Mouse (Mus musculus) regulatory T cell (primary cell): Measurements from ENCODE around the gene Cic.

Experiments
- in situ Hi-C: fragments of 300-600 bp; cut with MboI, MseI; formaldehyde crosslinking; loops from one replicate; pipeline ENCODE4 v1.15.1; 2025; ENCODE audit warnings: high pct_unique_total_duplicates

Cic gene

DNA sequence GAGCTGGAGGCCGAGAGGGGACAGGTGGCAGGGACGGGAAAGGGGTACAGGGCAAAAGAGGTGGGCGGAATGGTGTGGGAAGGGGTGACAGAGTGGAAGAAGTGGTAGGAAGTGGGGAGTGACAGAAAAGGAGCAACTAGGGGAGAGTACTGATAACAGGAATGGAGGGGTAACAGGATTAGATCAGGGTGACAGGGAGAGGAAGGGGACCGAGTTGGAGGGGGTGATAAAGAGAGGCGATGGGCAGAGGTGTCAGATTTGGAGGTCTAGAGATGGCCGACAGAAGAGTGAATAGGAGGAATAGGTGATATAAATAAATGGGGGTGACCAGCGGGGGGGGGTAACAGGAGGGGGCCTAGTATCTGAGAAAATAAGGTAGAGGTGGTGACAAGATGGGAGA is 1.1 kb downstream of the Cic start:
- in situ Hi-C loops = loop anchor here (25.0 kb wide), 1 partner anchor 1919 kb away; the partner anchor contains the start of genes BC024978, Gm21983, Mia and Rab4b

- in situ Hi-C loops = loop anchor here (25.0 kb wide), 1 partner anchor 1918 kb away; the partner anchor contains the start of genes BC024978, Gm21983, Mia and Rab4b
Measured at GRCm38 (mm10) chr7:25269029-25269428, 1.5 kb downstream of the Cic start.

- in situ Hi-C loops = loop anchor here (5.0 to 25.0 kb wide), 2 partner anchors 137 to 1918 kb away; partner anchors contain the start of genes BC024978, Gm21983, Mia and Rab4b
Measured at GRCm38 (mm10) chr7:25269545-25270271, 2.2 kb downstream of the Cic start.

- in situ Hi-C loops = loop anchor here (5.0 to 25.0 kb wide), 2 partner anchors 139 to 1916 kb away; partner anchors contain the start of genes BC024978, Gm21983, Mia and Rab4b
Measured at GRCm38 (mm10) chr7:25270652-25271633, 3.4 kb downstream of the Cic start.

GRCm38 (mm10) chr7:25271651-25272444 is 4.3 kb downstream of the Cic start:
- in situ Hi-C loops = loop anchor here (5.0 to 25.0 kb wide), 2 partner anchors 140 to 1915 kb away; partner anchors contain the start of genes BC024978, Gm21983, Mia and Rab4b

GRCm38 (mm10) chr7:25272445-25273258 is 5.1 kb downstream of the Cic start:
- in situ Hi-C loops = loop anchor here (5.0 to 25.0 kb wide), 2 partner anchors 140 to 1915 kb away; partner anchors contain the start of genes BC024978, Gm21983, Mia and Rab4b

DNA sequence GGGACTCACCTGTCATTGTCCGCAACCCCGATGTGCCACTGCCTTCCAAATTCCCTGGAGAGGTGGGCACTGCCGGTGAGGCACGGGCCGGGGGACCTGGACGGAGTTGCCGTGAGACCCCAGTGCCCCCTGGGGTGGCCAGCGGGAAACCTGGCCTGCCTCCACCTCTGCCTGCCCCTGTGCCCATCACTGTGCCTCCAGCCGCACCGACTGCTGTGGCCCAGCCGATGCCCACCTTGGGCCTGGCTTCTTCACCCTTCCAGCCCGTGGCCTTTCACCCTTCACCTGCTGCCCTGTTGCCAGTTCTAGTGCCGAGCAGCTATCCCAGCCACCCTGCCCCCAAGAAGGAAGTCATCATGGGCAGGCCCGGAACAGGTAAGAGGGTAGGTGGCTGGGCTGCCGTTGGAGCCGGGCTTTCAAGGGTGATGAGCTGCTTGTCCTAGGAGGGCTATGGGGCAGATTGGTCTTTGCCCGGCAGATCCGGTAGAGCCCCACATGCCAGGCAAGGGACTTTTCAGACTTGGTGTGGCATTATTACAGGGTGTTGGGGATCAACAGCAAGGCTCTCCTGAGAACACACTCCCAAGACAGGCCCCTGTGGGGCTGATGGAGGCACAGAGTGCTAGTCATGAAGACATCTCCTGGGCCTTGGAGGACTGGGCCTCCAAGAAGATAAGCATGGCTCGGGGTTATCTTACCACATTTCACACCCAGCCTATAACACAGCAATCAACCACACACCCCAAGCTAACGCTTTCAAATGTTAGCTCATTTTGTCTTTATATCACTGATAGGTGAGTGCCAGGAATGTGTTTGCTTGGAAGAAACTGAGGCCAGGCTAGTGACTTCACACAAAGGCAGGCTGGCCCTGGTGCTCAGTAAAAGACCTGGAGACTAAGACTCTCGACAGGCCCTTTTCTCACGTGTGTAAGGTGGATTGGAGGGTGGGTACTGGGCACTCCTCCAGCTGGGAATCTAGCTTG is 6.0 kb downstream of the Cic start:
- in situ Hi-C loops = loop anchor here (5.0 to 25.0 kb wide), 2 partner anchors 141 to 1914 kb away; partner anchors contain the start of genes BC024978, Gm21983, Mia and Rab4b

DNA sequence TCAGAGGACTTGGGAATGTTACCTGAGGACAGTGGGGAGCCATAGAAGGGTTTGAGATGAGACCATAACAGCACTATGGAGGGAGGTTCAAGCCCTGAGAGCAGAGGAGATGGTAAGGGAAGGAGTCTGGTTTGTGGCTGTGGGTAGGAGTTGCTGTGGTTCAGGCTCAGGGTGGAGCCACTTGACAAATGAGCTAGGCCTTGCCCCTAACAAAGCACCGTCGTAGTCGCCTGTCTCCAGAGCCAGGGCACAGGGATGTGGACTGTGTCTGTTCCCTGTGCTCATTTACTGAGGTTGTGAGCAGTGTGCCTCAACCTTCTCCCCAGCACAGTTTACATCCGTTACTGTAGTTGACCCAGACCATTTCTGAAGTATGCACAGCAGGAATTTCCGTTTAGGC is 7.1 kb downstream of the Cic start:
- in situ Hi-C loops = loop anchor here (5.0 to 25.0 kb wide), 2 partner anchors 142 to 1913 kb away; partner anchors contain the start of genes BC024978, Gm21983, Mia and Rab4b

- in situ Hi-C loops = loop anchor here (5.0 to 25.0 kb wide), 2 partner anchors 143 to 1912 kb away; partner anchors contain the start of genes BC024978, Gm21983, Mia and Rab4b
Measured at GRCm38 (mm10) chr7:25274996-25275395, 7.5 kb downstream of the Cic start.

DNA sequence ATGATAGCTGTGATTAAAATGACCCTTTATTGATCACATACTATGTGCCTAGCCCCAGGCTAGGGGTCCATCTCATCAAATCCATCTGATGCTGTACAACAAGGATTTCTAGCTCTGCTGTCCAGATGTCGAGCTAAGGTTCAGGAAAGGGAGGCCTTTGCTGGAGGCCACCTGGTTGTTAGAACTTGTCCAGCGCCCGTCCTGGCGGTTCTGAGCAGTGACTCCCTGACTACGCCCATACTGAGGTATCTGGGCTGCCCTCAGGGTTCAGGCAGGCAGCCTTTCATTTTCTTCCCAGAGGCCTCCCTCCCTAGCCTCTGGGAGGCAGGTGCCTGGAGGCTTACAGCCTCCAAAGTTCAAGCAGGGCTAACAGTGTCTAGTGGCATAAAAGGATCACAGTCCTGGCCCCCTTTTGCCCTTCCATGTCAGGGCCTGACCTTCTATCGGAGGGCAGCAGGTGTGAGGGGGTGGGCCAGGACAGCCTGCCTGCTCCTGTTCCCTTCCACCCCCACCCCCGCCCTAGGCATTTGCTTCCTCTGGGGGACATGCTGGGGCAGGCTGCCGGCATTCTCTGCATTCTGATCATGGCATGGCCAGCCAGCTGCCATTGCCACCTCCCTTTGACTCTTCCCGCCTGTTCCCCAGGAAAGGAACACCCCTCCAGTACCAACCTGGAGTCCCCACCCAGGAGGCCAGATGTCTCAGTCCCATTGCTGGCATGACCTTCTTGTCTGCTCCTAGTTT is 8.2 kb downstream of the Cic start:
- in situ Hi-C loops = no loop called here

- in situ Hi-C loops = no loop called here
Measured at GRCm38 (mm10) chr7:25277405-25277804, 9.9 kb downstream of the Cic start.

- in situ Hi-C loops = no loop called here
Measured at GRCm38 (mm10) chr7:25277998-25278340, 10.5 kb downstream of the Cic start.

DNA sequence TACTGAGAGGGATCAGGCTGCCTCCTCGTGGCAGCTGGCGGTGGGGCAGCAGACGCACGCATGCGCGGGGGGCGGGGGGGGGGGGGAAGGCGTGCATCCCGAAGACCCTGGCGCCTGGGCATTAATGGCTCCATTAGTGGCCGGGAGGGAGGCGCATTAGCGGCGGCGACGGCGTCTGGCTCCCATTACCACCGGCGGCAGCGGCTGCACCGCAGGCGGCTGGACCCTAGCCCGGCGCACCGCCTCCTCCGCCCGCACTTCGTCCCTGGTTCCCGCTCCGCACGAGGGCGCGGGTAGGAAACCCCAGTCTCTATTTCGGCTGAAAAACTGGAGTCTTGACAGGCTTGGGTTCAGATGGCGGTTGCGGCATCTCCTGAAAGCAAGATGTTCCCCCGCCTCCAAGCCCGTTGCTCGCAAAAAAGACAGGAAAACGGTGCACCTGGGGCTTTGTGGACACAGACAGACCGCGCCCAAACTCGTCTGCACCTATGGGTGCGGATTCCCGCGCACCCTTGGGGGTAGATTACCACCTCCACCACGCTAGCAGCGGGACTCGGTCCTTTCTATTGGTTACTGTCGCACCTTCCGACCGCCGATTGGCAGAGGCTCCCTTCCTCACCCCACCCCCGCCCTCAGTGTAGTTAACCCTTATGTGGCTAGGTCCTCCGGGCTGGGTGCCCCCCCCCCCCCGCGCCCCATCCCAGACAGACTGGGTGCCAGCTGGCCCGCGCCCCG is 11.0 kb downstream of the Cic start:
- in situ Hi-C loops = no loop called here

DNA sequence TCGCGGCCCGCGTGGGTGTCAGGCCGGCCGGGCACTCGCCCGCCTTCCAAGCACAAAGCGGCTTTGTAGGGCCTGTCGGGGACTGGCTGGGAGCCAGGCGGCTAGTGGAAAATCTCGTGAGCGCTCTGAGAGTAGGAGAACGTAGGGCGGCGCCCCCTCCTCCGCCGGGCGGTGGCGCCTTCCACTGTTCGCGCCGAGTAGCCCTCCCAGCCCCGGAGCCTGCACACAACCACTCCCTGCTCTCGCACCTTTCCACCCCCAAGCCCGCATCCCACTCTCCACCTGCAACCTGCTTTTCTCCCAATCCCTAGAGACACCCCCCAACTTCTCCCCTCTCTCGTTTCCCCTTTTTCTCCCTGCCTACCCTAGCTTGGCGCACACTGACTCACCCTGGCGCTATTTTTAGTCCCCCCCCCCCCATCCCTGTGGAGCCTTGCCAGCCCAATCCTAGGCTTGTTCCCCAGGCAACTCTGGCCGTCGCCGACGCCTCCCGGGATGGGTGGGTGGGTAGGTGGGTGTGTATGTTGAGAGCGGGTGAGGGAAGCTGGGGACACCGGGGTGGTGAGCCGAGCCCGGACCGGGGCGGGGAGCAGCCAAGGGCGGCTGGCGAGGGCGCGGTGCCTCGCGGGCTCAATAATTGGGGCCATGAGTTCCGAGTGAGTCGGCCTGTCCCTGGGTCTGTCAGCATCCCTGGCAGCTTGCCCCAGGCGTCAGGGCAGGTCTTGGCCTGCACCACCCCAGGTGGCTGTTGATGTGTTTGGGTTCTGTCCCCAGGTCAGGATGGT is 11.8 kb downstream of the Cic start:
- in situ Hi-C loops = no loop called here

DNA sequence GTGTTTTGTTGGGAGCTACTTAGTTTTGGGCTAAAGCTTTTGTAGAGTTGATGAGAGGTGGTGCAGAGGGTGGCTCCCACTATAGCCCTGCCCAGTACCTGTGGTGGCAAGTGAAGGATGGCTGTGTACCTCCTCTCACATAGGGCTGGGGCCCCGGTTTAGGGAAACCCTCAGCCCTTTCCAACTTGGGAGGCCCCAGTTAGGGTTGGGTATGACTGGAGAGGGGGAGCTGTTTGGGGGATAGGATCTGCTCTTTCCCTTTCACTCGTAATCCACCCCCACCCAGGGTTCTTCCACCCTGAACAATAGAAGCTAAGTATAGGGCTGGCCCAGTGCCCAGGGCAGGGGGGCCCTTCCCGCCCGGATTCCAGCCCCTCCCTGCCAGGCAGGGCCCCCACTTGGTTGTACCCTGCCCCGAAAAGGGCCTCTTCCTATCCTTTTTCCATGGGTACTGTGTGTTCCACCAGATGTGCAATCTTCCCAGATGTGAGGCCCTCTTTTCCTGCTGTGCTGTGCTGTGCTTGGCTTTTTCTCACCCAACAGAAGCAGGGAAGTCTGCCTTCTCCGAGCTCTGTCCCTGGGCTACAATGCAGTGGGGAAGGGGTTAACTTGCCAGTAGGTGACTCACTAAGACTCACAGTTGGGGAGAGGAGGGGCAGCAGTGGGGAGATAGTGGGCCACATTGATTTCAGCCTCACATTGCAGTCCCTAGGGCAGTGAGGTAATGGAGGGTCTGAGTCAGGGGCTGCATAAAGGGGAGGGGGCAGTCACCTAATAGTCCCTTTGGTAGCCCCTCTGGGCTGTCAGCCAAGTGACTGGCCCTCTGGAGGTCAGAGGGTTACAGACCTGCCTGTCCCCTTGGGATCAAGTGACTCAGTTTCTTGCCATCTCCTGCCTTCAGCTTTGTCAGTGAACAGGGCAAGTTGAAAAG is 12.6 kb downstream of the Cic start:
- in situ Hi-C loops = loop anchor here (5.0 kb wide), 1 partner anchor 908 kb away; the partner anchor contains the start of gene Kcnn4
